Mouse (Mus musculus) large intestine, adult 2 months (tissue): ENCODE measurements around the gene Gm11541. TPM values are rescaled to one million over a fixed set of nuclear protein-coding genes. Genes with fewer than 3 reads are reported as not detected.
"Not testable (repeated sequence)": the region's sequence is repeated elsewhere in the genome, so short reads cannot be mapped to it uniquely, and the experiment has no call there.

Source experiments
- DNase-seq: peaks from one replicate; pipeline ENCODE4 v3.0.0-alpha.2; 2012; ENCODE audit warnings: low read depth, low spot score
- WGBS: fragments of 180-500 bp; shearing (Covaris S2); methylation state at CpG from one replicate; pipeline ENCODE4 v1.1.7; 2018; 5-methylcytosine and 5-hydroxymethylcytosine counted together
- polyA plus RNA-seq: library from polyadenylated mRNA; depleted of rRNA; stranded (reverse); fragments of >200 nt; gene quantifications from 2 replicates; pipeline ENCODE4 v1.2.3, GENCODE M21; 2012

Gm11541 gene
- polyA plus RNA-seq, 1 experiment, result not detected

- 88% methylated on average over 3 of the region's 3 CpGs for WGBS
- no peak for DNase-seq
Observed at GRCm38 (mm10) chr11:94699399-94699798, 4.9 kb downstream of the Gm11541 start.

GRCm38 (mm10) chr11:94697703-94698464 is 6.4 kb downstream of the Gm11541 start:
- 46% methylated on average over 13 of the region's 13 CpGs for WGBS
- DNase-seq, result no peak

GRCm38 (mm10) chr11:94697140-94697539 is 7.2 kb downstream of the Gm11541 start:
- 83% methylated on average over 2 of the region's 2 CpGs for WGBS
- no peak for DNase-seq

GRCm38 (mm10) chr11:94695508-94695907 is 8.8 kb downstream of the Gm11541 start:
- WGBS, result 68% methylated on average over 6 of the region's 6 CpGs

GRCm38 (mm10) chr11:94692502-94692901 is 11.8 kb downstream of the Gm11541 start:
- not testable (repeated sequence) for DNase-seq

More at GRCm38 (mm10) chr11:94695508-94695907, 8.8 kb downstream of the Gm11541 start:
- DNase-seq, result no peak

- DNase-seq, result no peak
- WGBS, result 72% methylated on average over 6 of the region's 6 CpGs
Observed at GRCm38 (mm10) chr11:94687178-94687577, 17.1 kb downstream of the Gm11541 start.

GRCm38 (mm10) chr11:94682427-94682826 is 21.9 kb downstream of the Gm11541 start:
- 82% methylated on average over 7 of the region's 7 CpGs for WGBS
- no peak for DNase-seq

GRCm38 (mm10) chr11:94681640-94682039 is 22.7 kb downstream of the Gm11541 start:
- 71% methylated on average over 4 of the region's 4 CpGs for WGBS
- DNase-seq, result no peak

- DNase-seq, result no peak
Observed at GRCm38 (mm10) chr11:94680639-94681038, 23.7 kb downstream of the Gm11541 start.

- no peak for DNase-seq
- 28% methylated on average over 15 of the region's 15 CpGs for WGBS
Observed at GRCm38 (mm10) chr11:94677607-94678145, 26.6 kb downstream of the Gm11541 start.

- peak; percentile 76 for DNase-seq
- under 1% methylated on average over 80 of the region's 82 CpGs for WGBS
Observed at GRCm38 (mm10) chr11:94676754-94677606, 27.3 kb downstream of the Gm11541 start, which contains the start of gene Xylt2. Gene Xylt2 (minus strand): TSS chr11:94677515.

- WGBS, result 41% methylated on average over 4 of the region's 4 CpGs
- no peak for DNase-seq
Observed at GRCm38 (mm10) chr11:94676308-94676707, 28.0 kb downstream of the Gm11541 start.

- DNase-seq, result no peak
- 85% methylated on average over 5 of the region's 5 CpGs for WGBS
Observed at GRCm38 (mm10) chr11:94675446-94675845, 28.9 kb downstream of the Gm11541 start.

- WGBS, result 86% methylated on average over 5 of the region's 5 CpGs
- DNase-seq, result no peak
Observed at GRCm38 (mm10) chr11:94674984-94675383, 29.3 kb downstream of the Gm11541 start.

- DNase-seq, result no peak
- 88% methylated on average over 6 of the region's 6 CpGs for WGBS
Observed at GRCm38 (mm10) chr11:94665281-94665680, 39.0 kb downstream of the Gm11541 start.

GRCm38 (mm10) chr11:94661344-94661743 is 43.0 kb downstream of the Gm11541 start:
- no peak for DNase-seq
- WGBS, result 23% methylated on average over 1 of the region's 1 CpGs

- WGBS, result under 1% methylated on average over 32 of the region's 32 CpGs
- no peak for DNase-seq
Observed at GRCm38 (mm10) chr11:94653663-94654436, 50.4 kb downstream of the Gm11541 start, which contains the start of the genes Mrpl27 and Eme1. Gene Mrpl27 (plus strand): TSS chr11:94653767. Gene Eme1 (minus strand): TSS chr11:94653964.

- DNase-seq, result no peak
- WGBS, result 36% methylated on average over 8 of the region's 8 CpGs
Observed at GRCm38 (mm10) chr11:94652973-94653372, 51.3 kb downstream of the Gm11541 start.

- DNase-seq, result not testable (repeated sequence)
- 92% methylated on average over 7 of the region's 7 CpGs for WGBS
Observed at GRCm38 (mm10) chr11:94651241-94651640, 53.1 kb downstream of the Gm11541 start.
